Mouse (Mus musculus) lung, embryonic 14.5 days (tissue): Measurements from ENCODE around the gene Mfsd2a. TPM values are rescaled to one million over a fixed set of nuclear protein-coding genes. Genes with fewer than 3 reads are reported as not detected.
A peak's percentile ranks its signal among the peaks of the same experiment; 100 is the strongest.

ENCODE experiments used
- ATAC-seq: fragments of 200-750 bp; cut with Nextera tagmentation; 2 replicates; pipeline ENCODE4 v1.8.0; 2017; ENCODE audit warnings: mild to moderate bottlenecking, moderate TSS enrichment, moderate library complexity; ENCODE audit not compliant: insufficient read depth
- DNase-seq: peaks from one replicate; pipeline ENCODE4 v3.0.0-alpha.2; 2015
- H3K27ac ChIP-seq: fragments of 300-500 bp; sonication (generic); 2 replicates; pipeline ENCODE4 v1.5.1; 2014; ENCODE audit warnings: low read depth, mild to moderate bottlenecking, moderate library complexity
- H3K27me3 ChIP-seq: fragments of 300-500 bp; sonication (generic); 2 replicates; pipeline ENCODE4 v1.6.1; 2014; ENCODE audit warnings: low read length, control low read depth; ENCODE audit not compliant: insufficient read depth
- H3K36me3 ChIP-seq: fragments of 300-500 bp; sonication (generic); 2 replicates; pipeline ENCODE4 v1.6.1; 2014; ENCODE audit warnings: control low read depth; ENCODE audit not compliant: insufficient read depth
- H3K4me1 ChIP-seq: fragments of 300-500 bp; sonication (generic); 2 replicates; pipeline ENCODE4 v1.6.1; 2014; ENCODE audit warnings: antibody characterized with exemption, control low read depth; ENCODE audit not compliant: insufficient read depth
- H3K4me2 ChIP-seq: fragments of 300-500 bp; sonication (generic); 2 replicates; pipeline ENCODE4 v1.6.1; 2014; ENCODE audit warnings: mild to moderate bottlenecking
- H3K4me3 ChIP-seq: fragments of 300-500 bp; sonication (generic); 2 replicates; pipeline ENCODE4 v1.5.1; 2014; ENCODE audit warnings: low read depth, low read length
- H3K9ac ChIP-seq: fragments of 300-500 bp; sonication (generic); 2 replicates; pipeline ENCODE4 v1.6.1; 2014
- H3K9me3 ChIP-seq: fragments of 300-500 bp; sonication (generic); 2 replicates; pipeline ENCODE4 v1.6.1; 2016; ENCODE audit warnings: low read depth, low read length, control low read depth
- CTCF ChIP-seq: IDR thresholded peaks from 2 replicates; pipeline ENCODE4 v1.5.1; 2016; ENCODE audit warnings: antibody characterized with exemption, low read depth
- WGBS: fragments of 180-500 bp; shearing (Covaris S2); extraction: QIAGEN DNeasy Blood & Tissue Kit; methylation state at CpG from one replicate; pipeline ENCODE4 v1.1.7; 2014; 5-methylcytosine and 5-hydroxymethylcytosine counted together
- polyA plus RNA-seq: library from polyadenylated mRNA; unstranded; fragments of >200 nt; fragmentation: Nextera tagmentation; extraction: Ambion mirVana; gene quantifications from 2 replicates; pipeline ENCODE4 v1.2.1, GENCODE M21; 2014

Mfsd2a gene
- polyA plus RNA-seq, 1 experiment from 2014 or later: 1.1 TPM

- Histone ChIP-seq H3K27me3 (no peaks in the 10 kb centered on the region), H3K4me1 (no peaks in the 10 kb centered on the region), H3K9me3 (no peaks in the 10 kb centered on the region), H3K4me2 (no peak overlapping the region), H3K9ac (no peak overlapping the region), H3K36me3 (no peaks in the 10 kb centered on the region), H3K27ac (no peak overlapping the region), H3K4me3 (no peak overlapping the region)
- 20% methylated on average over 6 of the region's 6 CpGs for WGBS
- DNase-seq (peak; percentile 35), ATAC-seq (no peak)
- peak; percentile 43 for TF ChIP-seq CTCF
Measured at GRCm38 (mm10) chr4:122902156-122902555, 58.8 kb downstream of the Mfsd2a start.

GRCm38 (mm10) chr4:122898313-122898712 is 62.7 kb downstream of the Mfsd2a start:
- 14% methylated on average over 5 of the region's 5 CpGs for WGBS
- no peak overlapping the region for H3K4me3 ChIP-seq
- no peaks in the 10 kb centered on the region for H3K36me3 ChIP-seq
- no peaks in the 10 kb centered on the region for H3K27me3 ChIP-seq
- DNase-seq (peak; percentile 89), ATAC-seq (peak; percentile 49; the same call in 1 of the 2 replicates)
- H3K4me2 ChIP-seq: no peak overlapping the region
- peak; percentile 70 for TF ChIP-seq CTCF
- H3K4me1 ChIP-seq: no peaks in the 10 kb centered on the region
- no peak overlapping the region for H3K9ac ChIP-seq
- no peak overlapping the region for H3K27ac ChIP-seq
- no peaks in the 10 kb centered on the region for H3K9me3 ChIP-seq

GRCm38 (mm10) chr4:122897750-122898149 is 63.2 kb downstream of the Mfsd2a start:
- Histone ChIP-seq H3K9me3 (no peaks in the 10 kb centered on the region), H3K36me3 (no peaks in the 10 kb centered on the region), H3K27ac (no peak overlapping the region), H3K9ac (no peak overlapping the region), H3K27me3 (no peaks in the 10 kb centered on the region), H3K4me3 (no peak overlapping the region), H3K4me1 (no peaks in the 10 kb centered on the region), H3K4me2 (no peak overlapping the region)
- no peak for TF ChIP-seq CTCF
- 67% methylated on average over 4 of the region's 4 CpGs for WGBS
- ATAC-seq (no peak), DNase-seq (no peak)

Other genes with a start within 250 kb of the Mfsd2a start
- gene Ppt1, start 124.9 kb downstream of the Mfsd2a start, polyA plus RNA-seq: 61.0 and 65.7 TPM in 2 replicates
- gene Cap1, start 75.1 kb downstream of the Mfsd2a start, polyA plus RNA-seq: 79.9 and 80.6 TPM in 2 replicates
- 15.2 and 16.5 TPM in 2 replicates for gene Mycl, start 34.5 kb upstream of the Mfsd2a start, polyA plus RNA-seq
- gene Trit1, start 55.4 kb upstream of the Mfsd2a start, polyA plus RNA-seq: 16.4 and 20.9 TPM in 2 replicates
- 0.70 and 0.79 TPM in 2 replicates for gene Bmp8b, start 144.0 kb upstream of the Mfsd2a start, polyA plus RNA-seq
- gene Oxct2b, start 155.1 kb upstream of the Mfsd2a start, polyA plus RNA-seq: not detected in 2 replicates
- 109 and 110 TPM in 2 replicates for gene Ppie, start 178.8 kb upstream of the Mfsd2a start, polyA plus RNA-seq
- 0.23 and 0.37 TPM in 2 replicates for gene Hpcal4, start 222.0 kb upstream of the Mfsd2a start, polyA plus RNA-seq
- 0.20 TPM in 1 of 2 replicates, not detected in the other for gene Nt5c1a, start 240.3 kb upstream of the Mfsd2a start, polyA plus RNA-seq